Mouse (Mus musculus) MEL (cell line): ENCODE data around the gene Slc25a11. TPM values are rescaled to one million over a fixed set of nuclear protein-coding genes. Genes with fewer than 3 reads are reported as not detected.

Source experiments
- DNase-seq: peaks from one replicate; pipeline ENCODE4 v3.0.0; 2011; ENCODE audit warnings: low read depth, low spot score
- H3K27ac ChIP-seq: 2 replicates; pipeline ENCODE4 v1.5.1; 2012; ENCODE audit warnings: low read depth, mild to moderate bottlenecking, control low read depth, low read length, moderate library complexity; ENCODE audit not compliant: control insufficient read depth
- H3K27me3 ChIP-seq, 2 experiments: fragments of 150-350 bp in 1 of 2; sonication (generic) in 1 of 2; 2 replicates each; pipeline ENCODE4 v1.6.1; 2012; ENCODE audit warnings: low read length in 2 of 2, mild to moderate bottlenecking in 2 of 2, improper control_type of control experiment in 1 of 2, moderate library complexity in 1 of 2; ENCODE audit not compliant: insufficient read depth in 2 of 2, control insufficient read depth in 1 of 2
- H3K36me3 ChIP-seq, 2 experiments: 2 replicates each; pipeline ENCODE4 v1.6.1; 2012 to 2014; ENCODE audit warnings: low read length in 2 of 2, improper control_type of control experiment in 1 of 2, inconsistent platforms in 1 of 2, mild to moderate bottlenecking in 1 of 2; ENCODE audit not compliant: insufficient read depth in 2 of 2, control insufficient read depth in 1 of 2
- H3K4me1 ChIP-seq, 2 experiments: fragments of 150-350 bp in 1 of 2; sonication (generic) in 1 of 2; 2 replicates each; pipeline ENCODE4 v1.6.1; 2012; ENCODE audit warnings: low read length in 2 of 2, improper control_type of control experiment in 1 of 2, mild to moderate bottlenecking in 1 of 2; ENCODE audit not compliant: insufficient read depth in 2 of 2, control insufficient read depth in 1 of 2
- H3K4me3 ChIP-seq, 2 experiments: fragments of 150-350 bp in 1 of 2; sonication (generic) in 1 of 2; 2 replicates each; pipeline ENCODE4 v1.5.1; 2012; ENCODE audit warnings: low read depth in 2 of 2, low read length in 2 of 2, mild to moderate bottlenecking in 2 of 2, moderate library complexity in 2 of 2, control low read depth in 1 of 2, improper control_type of control experiment in 1 of 2; ENCODE audit not compliant: control insufficient read depth in 1 of 2, insufficient read depth in 1 of 2
- H3K79me2 ChIP-seq: 2 replicates; pipeline ENCODE4 v1.6.1; 2012; ENCODE audit warnings: mild to moderate bottlenecking, low read length, moderate library complexity; ENCODE audit not compliant: control insufficient read depth, poor library complexity, insufficient read depth
- H3K9ac ChIP-seq: 2 replicates; pipeline ENCODE4 v1.6.1; 2012; ENCODE audit warnings: low read depth, mild to moderate bottlenecking, control low read depth, low read length, moderate library complexity; ENCODE audit not compliant: control insufficient read depth, poor library complexity, severe bottlenecking
- H3K9me3 ChIP-seq: fragments of 150-350 bp; sonication (generic); replicated peaks from 2 replicates; pipeline ENCODE4 v1.6.1; 2012; ENCODE audit warnings: mild to moderate bottlenecking, low read length, improper control_type of control experiment, moderate library complexity; ENCODE audit not compliant: insufficient read depth
- BHLHE40 ChIP-seq: IDR thresholded peaks from 2 replicates; pipeline ENCODE4 v1.6.1; 2012; ENCODE audit warnings: low read depth, mild to moderate bottlenecking, inconsistent platforms, low read length, improper control_type of control experiment, borderline replicate concordance
- CHD1 ChIP-seq: IDR thresholded peaks from 2 replicates; pipeline ENCODE4 v1.6.1; 2012; ENCODE audit warnings: low read depth, mild to moderate bottlenecking, inconsistent platforms, low read length, improper control_type of control experiment
- CHD2 ChIP-seq: IDR thresholded peaks from 2 replicates; pipeline ENCODE4 v1.6.1; 2011; ENCODE audit warnings: low read length, improper control_type of control experiment
- CTCF ChIP-seq, 3 experiments: IDR thresholded peaks in 2 of 3; conservative IDR thresholded peaks in 1 of 3; 2 replicates each; pipeline ENCODE4 v1.5.1; 2011 to 2012; ENCODE audit warnings: low read length in 3 of 3, low read depth in 2 of 3, mild to moderate bottlenecking in 2 of 3, improper control_type of control experiment in 1 of 3, inconsistent platforms in 1 of 3, mixed read lengths in 1 of 3, moderate library complexity in 1 of 3; ENCODE audit not compliant: control insufficient read depth in 1 of 3, insufficient read depth in 1 of 3, poor library complexity in 1 of 3, severe bottlenecking in 1 of 3
- E2F4 ChIP-seq: IDR thresholded peaks from 2 replicates; pipeline ENCODE4 v1.6.1; 2011; ENCODE audit warnings: low read depth, low read length, improper control_type of control experiment, borderline replicate concordance
- ELF1 ChIP-seq: IDR thresholded peaks from 2 replicates; pipeline ENCODE4 v1.6.1; 2014; ENCODE audit warnings: low read depth, mild to moderate bottlenecking, inconsistent platforms, low read length, improper control_type of control experiment, moderate library complexity
- EP300 ChIP-seq, 2 experiments: IDR thresholded peaks; 2 replicates each; pipeline ENCODE4 v1.6.1; 2011; ENCODE audit warnings: improper control_type of control experiment in 2 of 2, low read length in 2 of 2, low read depth in 1 of 2, mild to moderate bottlenecking in 1 of 2
- ETS1 ChIP-seq: IDR thresholded peaks from 2 replicates; pipeline ENCODE4 v1.6.1; 2012; ENCODE audit warnings: low read depth, mild to moderate bottlenecking, inconsistent platforms, low read length, improper control_type of control experiment, moderate library complexity
- GABPA ChIP-seq: IDR thresholded peaks from 2 replicates; pipeline ENCODE4 v1.6.1; 2012; ENCODE audit warnings: low read depth, mild to moderate bottlenecking, inconsistent platforms, low read length, improper control_type of control experiment, moderate library complexity
- GATA1 ChIP-seq: IDR thresholded peaks from 2 replicates; pipeline ENCODE4 v1.6.1; 2011; ENCODE audit warnings: low read depth, low read length, improper control_type of control experiment
- HCFC1 ChIP-seq: IDR thresholded peaks from 2 replicates; pipeline ENCODE4 v1.6.1; 2012; ENCODE audit warnings: low read depth, mild to moderate bottlenecking, inconsistent platforms, low read length, improper control_type of control experiment, moderate library complexity
- JUND ChIP-seq: IDR thresholded peaks from 2 replicates; pipeline ENCODE4 v1.6.1; 2011; ENCODE audit warnings: low read depth, mild to moderate bottlenecking, improper control_type of control experiment, low read length
- KAT2A ChIP-seq: conservative IDR thresholded peaks from 2 replicates; pipeline ENCODE4 v1.6.1; 2012; ENCODE audit warnings: low read depth, low read length, improper control_type of control experiment, inconsistent platforms
- MAFK ChIP-seq: IDR thresholded peaks from 2 replicates; pipeline ENCODE4 v1.6.1; 2011; ENCODE audit warnings: low read depth, mild to moderate bottlenecking, low read length, improper control_type of control experiment, borderline replicate concordance
- MAX ChIP-seq: IDR thresholded peaks from 2 replicates; pipeline ENCODE4 v1.6.1; 2011; ENCODE audit warnings: low read length, improper control_type of control experiment
- MAZ ChIP-seq: IDR thresholded peaks from 2 replicates; pipeline ENCODE4 v1.6.1; 2012; ENCODE audit warnings: low read depth, mild to moderate bottlenecking, inconsistent platforms, low read length, improper control_type of control experiment
- MXI1 ChIP-seq: IDR thresholded peaks from 2 replicates; pipeline ENCODE4 v1.6.1; 2011; ENCODE audit warnings: mild to moderate bottlenecking, low read depth, low read length, improper control_type of control experiment
- MYB ChIP-seq: IDR thresholded peaks from 2 replicates; pipeline ENCODE4 v1.6.1; 2011; ENCODE audit warnings: mild to moderate bottlenecking, low read depth, low read length, improper control_type of control experiment
- MYC ChIP-seq: IDR thresholded peaks from 2 replicates; pipeline ENCODE4 v1.6.1; 2011; ENCODE audit warnings: low read depth, mild to moderate bottlenecking, low read length, improper control_type of control experiment, moderate library complexity
- NELFE ChIP-seq: IDR thresholded peaks from 2 replicates; pipeline ENCODE4 v1.6.1; 2011; ENCODE audit warnings: low read depth, low read length, improper control_type of control experiment
- NRF1 ChIP-seq: IDR thresholded peaks from 2 replicates; pipeline ENCODE4 v1.6.1; 2014; ENCODE audit warnings: low read depth, mild to moderate bottlenecking, inconsistent platforms, low read length, improper control_type of control experiment, moderate library complexity; ENCODE audit not compliant: poor library complexity, insufficient read depth, severe bottlenecking
- POLR2A ChIP-seq, 2 experiments: IDR thresholded peaks; 2 replicates each; pipeline ENCODE4 v1.6.1; 2011 to 2012; ENCODE audit warnings: low read length in 2 of 2, mild to moderate bottlenecking in 2 of 2, control low read depth in 1 of 2, improper control_type of control experiment in 1 of 2, low read depth in 1 of 2, moderate library complexity in 1 of 2; ENCODE audit not compliant: control insufficient read depth in 1 of 2, insufficient read depth in 1 of 2, poor library complexity in 1 of 2
- POLR2AphosphoS2 ChIP-seq: IDR thresholded peaks from 2 replicates; pipeline ENCODE4 v1.6.1; 2011; ENCODE audit warnings: low read length, improper control_type of control experiment
- POLR2AphosphoS5 ChIP-seq: IDR thresholded peaks from 2 replicates; pipeline ENCODE4 v1.6.1; 2012; ENCODE audit warnings: low read depth, borderline replicate concordance, mild to moderate bottlenecking, inconsistent platforms, low read length, moderate library complexity, mixed read lengths
- RAD21 ChIP-seq: IDR thresholded peaks from 2 replicates; pipeline ENCODE4 v1.6.1; 2011; ENCODE audit warnings: mild to moderate bottlenecking, low read depth, low read length, improper control_type of control experiment
- RCOR1 ChIP-seq: IDR thresholded peaks from 2 replicates; pipeline ENCODE4 v1.6.1; 2012; ENCODE audit warnings: low read depth, mild to moderate bottlenecking, inconsistent platforms, low read length, improper control_type of control experiment
- SIN3A ChIP-seq: IDR thresholded peaks from 2 replicates; pipeline ENCODE4 v1.6.1; 2012; ENCODE audit warnings: low read length, improper control_type of control experiment, inconsistent platforms
- SMC3 ChIP-seq: IDR thresholded peaks from 2 replicates; pipeline ENCODE4 v1.6.1; 2011; ENCODE audit warnings: low read depth, low read length, improper control_type of control experiment
- TAL1 ChIP-seq: IDR thresholded peaks from 2 replicates; pipeline ENCODE4 v1.6.1; 2012; ENCODE audit warnings: mild to moderate bottlenecking, inconsistent platforms, low read length, moderate library complexity, mixed read lengths
- TBP ChIP-seq: IDR thresholded peaks from 2 replicates; pipeline ENCODE4 v1.8.0; 2011; ENCODE audit warnings: low read depth, low read length, improper control_type of control experiment
- TCF12 ChIP-seq: IDR thresholded peaks from 2 replicates; pipeline ENCODE4 v1.6.1; 2014; ENCODE audit warnings: low read depth, mild to moderate bottlenecking, inconsistent platforms, low read length, improper control_type of control experiment, moderate library complexity
- USF1 ChIP-seq: IDR thresholded peaks from 2 replicates; pipeline ENCODE4 v1.6.1; 2014; ENCODE audit warnings: low read depth, mild to moderate bottlenecking, inconsistent platforms, low read length, improper control_type of control experiment, moderate library complexity
- USF2 ChIP-seq, 2 experiments: IDR thresholded peaks; 2 replicates each; pipeline ENCODE4 v1.6.1; 2011 to 2012; ENCODE audit warnings: improper control_type of control experiment in 2 of 2, low read length in 2 of 2, borderline replicate concordance in 1 of 2, inconsistent platforms in 1 of 2, low read depth in 1 of 2, mild to moderate bottlenecking in 1 of 2; ENCODE audit not compliant: insufficient read depth in 1 of 2
- ZKSCAN1 ChIP-seq: IDR thresholded peaks from 2 replicates; pipeline ENCODE4 v1.6.1; 2012; ENCODE audit warnings: low read depth, mild to moderate bottlenecking, inconsistent platforms, low read length, improper control_type of control experiment, moderate library complexity
- ZNF384 ChIP-seq: IDR thresholded peaks from 2 replicates; pipeline ENCODE4 v1.6.1; 2012; ENCODE audit warnings: low read depth, mild to moderate bottlenecking, inconsistent platforms, low read length, improper control_type of control experiment
- polyA plus RNA-seq, 2 experiments: library from polyadenylated mRNA; stranded (reverse) in 1 of 2; unstranded in 1 of 2; fragments of >175 nt in 1 of 2; fragments of >200 nt in 1 of 2; gene quantifications; 2 replicates each; pipeline versions ENCODE4 v1.2.1 to v1.2.4; 2012; ENCODE audit warnings: low replicate concordance in 2 of 2, low read depth in 1 of 2; ENCODE audit not compliant: insufficient read length in 2 of 2, insufficient read depth in 1 of 2, missing spikeins in 1 of 2
- total RNA-seq: library from RNA; depleted of rRNA; stranded (reverse); fragments of 300-350 nt; gene quantifications from 2 replicates; pipeline ENCODE4 v1.2.3, GENCODE M21; 2012; rRNA removed

Gene Slc25a11
- total RNA-seq (96.3 and 104 TPM in 2 replicates), polyA plus RNA-seq (100 to 1,000 TPM; 114 to 145 TPM)

- Histone ChIP-seq H3K4me1 (peaks cover 12 to 45% of the 10 kb centered on the region in 2 experiments), H3K79me2 (peaks cover 57% of the 10 kb centered on the region), H3K9me3 (no peaks in the 10 kb centered on the region), H3K36me3 (peaks cover 11 to 46% of the 10 kb centered on the region in 2 experiments), H3K27me3 (no peaks in the 10 kb centered on the region), H3K27ac (peak within 1 kb of the TSS; percentile 95), H3K4me3 (peak within 1 kb of the TSS; percentile 56 to 83), H3K9ac (peak within 1 kb of the TSS; percentile 92)
- DNase-seq = peak; percentile 100
- TF ChIP-seq RCOR1 = no peak
- no peak for TF ChIP-seq JUND
- TF ChIP-seq CHD1 = no peak
- TF ChIP-seq USF1 = no peak
- TF ChIP-seq RAD21 = no peak
- peak; percentile 71 for TF ChIP-seq HCFC1
- TF ChIP-seq E2F4 = no peak
- TF ChIP-seq MAZ = peak; percentile 93
- TF ChIP-seq MAFK = no peak
- peak; percentile 86 for TF ChIP-seq SIN3A
- no peak; the same call in 1 of the 2 replicates for TF ChIP-seq MYC
- no peak for TF ChIP-seq GATA1
- TF ChIP-seq MXI1 = peak; percentile 63
- TF ChIP-seq CTCF (IDR thresholded peaks at IDR 0.05 in 2 of 3, conservative IDR thresholded peaks at IDR 0.05 in 1 of 3; ENCODE audit: control insufficient read depth in 1 of 3, insufficient read depth in 1 of 3, low read depth in 2 of 3, low read length in 3 of 3, poor library complexity in 1 of 3, severe bottlenecking in 1 of 3) = no peak; a peak in 2 of 6 replicates
- peak; percentile 97 for TF ChIP-seq NELFE
- TF ChIP-seq KAT2A = no peak; the same call in 1 of the 2 replicates
- no peak for TF ChIP-seq EP300 (IDR thresholded peaks at IDR 0.05; ENCODE audit: low read depth in 1 of 2, low read length in 2 of 2)
- no peak for TF ChIP-seq POLR2AphosphoS5
- TF ChIP-seq ZNF384 = peak; percentile 99
- peak; percentile 84 for TF ChIP-seq ELF1
- TF ChIP-seq CHD2 = peak; percentile 97
- no peak for TF ChIP-seq GABPA
- no peak for TF ChIP-seq USF2 (IDR thresholded peaks at IDR 0.05; ENCODE audit: borderline replicate concordance in 1 of 2, insufficient read depth in 1 of 2, low read depth in 1 of 2, low read length in 2 of 2)
- TF ChIP-seq POLR2AphosphoS2 = peak; percentile 91
- TF ChIP-seq MAX = peak; percentile 50; the same call in 1 of the 2 replicates
- TF ChIP-seq POLR2A (IDR thresholded peaks at IDR 0.05; ENCODE audit: control insufficient read depth in 1 of 2, insufficient read depth in 1 of 2, low read depth in 1 of 2, low read length in 2 of 2, poor library complexity in 1 of 2) = peak; percentile 77 to 88
- TF ChIP-seq ZKSCAN1 = no peak
- peak; percentile 71 for TF ChIP-seq TBP
- peak; percentile 64; the same call in 1 of the 2 replicates for TF ChIP-seq ETS1
- TF ChIP-seq TAL1 = no peak
- peak; percentile 66; the same call in 1 of the 2 replicates for TF ChIP-seq TCF12
- 0 out of 2 replicates have a peak, but pooled peaks have one; percentile 22 for TF ChIP-seq SMC3
- TF ChIP-seq BHLHE40 = peak; percentile 69; the same call in 1 of the 2 replicates
- TF ChIP-seq MYB = no peak
- TF ChIP-seq NRF1 = peak; percentile 71
Observed at GRCm38 (mm10) chr11:70646691-70647650, at the start of gene Slc25a11, which contains the start of gene Rnf167. TSS of gene Slc25a11 (minus strand) at chr11:70647479. TSS of gene Rnf167 (plus strand) at chr11:70647235.
